Mouse (Mus musculus) embryonic stem cell, embryonic (primary cell): ENCODE results near the gene Gm20388.

Experiments
- CTCF ChIA-PET, 4 experiments: fragments of 300-600 bp in 2 of 4; fragments of 350-600 bp in 2 of 4; sonication (Branson Sonifier 250); formaldehyde crosslinking; loops; one replicate each; lab custom pipeline; 2022; ENCODE audit warnings: inconsistent platforms in 2 of 4; lab: Charles Lee
- POLR2A ChIA-PET, 4 experiments: fragments of 300-600 bp in 2 of 4; fragments of 350-600 bp in 2 of 4; sonication (Branson Sonifier 250); formaldehyde crosslinking; loops; one replicate each; lab custom pipeline; 2022; ENCODE audit warnings: antibody characterized with exemption in 4 of 4, inconsistent platforms in 1 of 4; lab: Charles Lee

Gm20388 gene

DNA sequence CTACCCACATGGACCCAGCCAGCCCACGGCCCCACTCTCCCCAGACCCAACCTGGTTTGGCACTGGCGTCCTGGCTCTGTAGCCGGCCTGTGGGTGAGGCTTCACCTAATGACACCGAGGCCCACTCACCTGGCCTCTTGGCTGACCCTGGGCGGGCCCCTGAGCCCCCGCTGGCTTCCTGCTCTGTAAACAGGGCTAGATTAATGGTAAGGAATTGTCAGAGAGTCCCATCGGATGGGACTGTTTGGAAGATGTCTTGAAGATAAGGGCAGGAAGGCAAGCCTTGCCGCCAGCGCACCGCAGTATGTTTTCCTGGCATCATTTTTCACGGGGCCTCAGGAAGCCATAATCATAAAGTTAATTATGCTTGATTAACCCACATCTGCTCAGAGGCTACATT is 297.5 kb downstream of the Gm20388 start:
- ChIA-PET POLR2A (interaction anchor here in 2 of 4 experiments (1.0 to 1.1 kb wide), 2 partner anchors 9 to 11 kb away, joined by 3 to 4 read pairs; no protein-coding TSS in a partner anchor), CTCF (interaction anchor here in 2 of 4 experiments (0.6 to 0.7 kb wide), 2 partner anchors 82 to 95 kb away, joined by 3 to 5 read pairs; no protein-coding TSS in a partner anchor)

GRCm38 (mm10) chr8:120211345-120211744 is 300.7 kb downstream of the Gm20388 start:
- ChIA-PET CTCF (interaction anchor here (0.6 to 2.5 kb wide), 16 partner anchors 11 to 1103 kb away, joined by 3 to 14 read pairs (median 4); partner anchors contain the start of gene Fam92b (in 1 of the 4)), POLR2A (interaction anchor here in 1 of 4 experiments (0.7 to 1.0 kb wide), 2 partner anchors 276 to 295 kb away, joined by 3 to 5 read pairs; no protein-coding TSS in a partner anchor)

GRCm38 (mm10) chr8:120212596-120212995 is 302.0 kb downstream of the Gm20388 start:
- POLR2A ChIA-PET: no interaction called here
- CTCF ChIA-PET: interaction anchor here in 1 of 4 experiments (1.4 to 2.5 kb wide), 2 partner anchors 34 to 103 kb away, joined by 3 to 6 read pairs; no protein-coding TSS in a partner anchor

- ChIA-PET POLR2A (no interaction called here), CTCF (no interaction called here)
Observed at GRCm38 (mm10) chr8:120213229-120213628, 302.6 kb downstream of the Gm20388 start.

- ChIA-PET POLR2A (no interaction called here), CTCF (interaction anchor here in 1 of 4 experiments (0.7 to 1.2 kb wide), 2 partner anchors 14 to 75 kb away, joined by 3 read pairs; no protein-coding TSS in a partner anchor)
Observed at GRCm38 (mm10) chr8:120213939-120214338, 303.3 kb downstream of the Gm20388 start.

GRCm38 (mm10) chr8:120215416-120216141 is 304.9 kb downstream of the Gm20388 start:
- ChIA-PET CTCF (interaction anchor here in 3 of 4 experiments (0.7 to 2.7 kb wide), 6 partner anchors 9 to 92 kb away, joined by 3 to 24 read pairs (median 4); partner anchors contain the start of gene Fam92b (in 1 of the 3)), POLR2A (interaction anchor here in 2 of 4 experiments (0.6 to 3.3 kb wide), 6 partner anchors 10 to 317 kb away, joined by 3 to 23 read pairs (median 4); partner anchors contain the start of gene Gse1 (in 1 of the 2))

GRCm38 (mm10) chr8:120216855-120217830 is 306.5 kb downstream of the Gm20388 start:
- POLR2A ChIA-PET: interaction anchor here in 3 of 4 experiments (0.7 to 3.3 kb wide), 25 partner anchors 8 to 658 kb away, joined by 3 to 23 read pairs (median 4); partner anchors contain the start of genes Gse1 (in 3 of the 3), Fam92b (in 2 of the 3), 6430548M08Rik (in 1 of the 3) and Gins2 (in 1 of the 3)
- CTCF ChIA-PET: interaction anchor here (0.6 to 2.7 kb wide), 20 partner anchors 8 to 1158 kb away, joined by 3 to 24 read pairs (median 4); partner anchors contain the start of gene Fam92b (in 2 of the 4)

GRCm38 (mm10) chr8:120222548-120222947 is 311.9 kb downstream of the Gm20388 start:
- ChIA-PET POLR2A (interaction anchor here in 1 of 4 experiments (1.1 to 1.3 kb wide), 2 partner anchors 8 to 44 kb away, joined by 3 read pairs; no protein-coding TSS in a partner anchor), CTCF (interaction anchor here in 3 of 4 experiments (0.6 to 1.2 kb wide), 6 partner anchors 11 to 318 kb away, joined by 3 to 7 read pairs (median 4); no protein-coding TSS in a partner anchor)

- POLR2A ChIA-PET: interaction anchor here in 3 of 4 experiments (0.5 to 1.4 kb wide), 8 partner anchors 8 to 240 kb away, joined by 3 to 10 read pairs (median 3); no protein-coding TSS in a partner anchor
Observed at GRCm38 (mm10) chr8:120224521-120225420, 314.1 kb downstream of the Gm20388 start.

DNA sequence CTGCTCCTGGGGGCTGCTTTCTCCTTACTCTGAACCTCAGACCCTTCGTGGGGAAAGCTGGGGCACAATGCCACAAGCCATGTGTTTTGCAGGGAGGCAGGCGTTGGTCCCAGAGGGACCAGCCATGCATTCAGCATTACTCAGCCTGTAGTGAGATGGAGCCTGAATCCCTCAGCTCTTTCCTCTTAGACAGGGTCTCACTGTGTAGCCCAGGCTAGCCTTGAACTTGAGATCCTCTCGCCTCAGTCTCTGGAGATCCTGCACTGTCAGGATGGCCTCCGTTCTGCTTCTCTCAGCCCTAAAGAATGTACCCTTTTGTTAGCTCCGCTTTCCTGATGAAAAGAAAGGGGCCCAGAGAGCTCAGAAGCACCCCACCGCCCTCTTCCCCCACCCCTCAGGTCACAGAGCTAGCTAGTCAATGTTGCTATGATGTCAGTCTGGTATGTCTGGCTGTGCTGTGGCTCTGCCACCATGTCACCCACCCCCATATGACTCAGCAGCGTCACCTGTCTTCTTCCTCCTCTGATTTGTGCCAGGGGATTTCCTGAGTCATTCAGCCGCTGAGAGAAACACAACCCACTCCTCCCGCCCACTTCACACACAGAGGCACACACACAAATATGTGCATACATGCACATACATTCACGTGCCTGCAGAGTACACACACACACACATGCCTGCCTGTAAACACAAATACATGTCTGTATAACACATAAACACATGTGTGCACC is 314.9 kb downstream of the Gm20388 start:
- ChIA-PET POLR2A (interaction anchor here in 3 of 4 experiments (0.5 to 1.3 kb wide), 6 partner anchors 9 to 240 kb away, joined by 3 to 10 read pairs (median 3); no protein-coding TSS in a partner anchor), CTCF (interaction anchor here (1.0 to 1.2 kb wide), 4 partner anchors 9 to 94 kb away, joined by 3 to 6 read pairs (median 3); no protein-coding TSS in a partner anchor)

More at GRCm38 (mm10) chr8:120224521-120225420, 314.1 kb downstream of the Gm20388 start:
- CTCF ChIA-PET: interaction anchor here (0.6 to 1.3 kb wide), 6 partner anchors 8 to 301 kb away, joined by 3 to 6 read pairs (median 4); no protein-coding TSS in a partner anchor

DNA sequence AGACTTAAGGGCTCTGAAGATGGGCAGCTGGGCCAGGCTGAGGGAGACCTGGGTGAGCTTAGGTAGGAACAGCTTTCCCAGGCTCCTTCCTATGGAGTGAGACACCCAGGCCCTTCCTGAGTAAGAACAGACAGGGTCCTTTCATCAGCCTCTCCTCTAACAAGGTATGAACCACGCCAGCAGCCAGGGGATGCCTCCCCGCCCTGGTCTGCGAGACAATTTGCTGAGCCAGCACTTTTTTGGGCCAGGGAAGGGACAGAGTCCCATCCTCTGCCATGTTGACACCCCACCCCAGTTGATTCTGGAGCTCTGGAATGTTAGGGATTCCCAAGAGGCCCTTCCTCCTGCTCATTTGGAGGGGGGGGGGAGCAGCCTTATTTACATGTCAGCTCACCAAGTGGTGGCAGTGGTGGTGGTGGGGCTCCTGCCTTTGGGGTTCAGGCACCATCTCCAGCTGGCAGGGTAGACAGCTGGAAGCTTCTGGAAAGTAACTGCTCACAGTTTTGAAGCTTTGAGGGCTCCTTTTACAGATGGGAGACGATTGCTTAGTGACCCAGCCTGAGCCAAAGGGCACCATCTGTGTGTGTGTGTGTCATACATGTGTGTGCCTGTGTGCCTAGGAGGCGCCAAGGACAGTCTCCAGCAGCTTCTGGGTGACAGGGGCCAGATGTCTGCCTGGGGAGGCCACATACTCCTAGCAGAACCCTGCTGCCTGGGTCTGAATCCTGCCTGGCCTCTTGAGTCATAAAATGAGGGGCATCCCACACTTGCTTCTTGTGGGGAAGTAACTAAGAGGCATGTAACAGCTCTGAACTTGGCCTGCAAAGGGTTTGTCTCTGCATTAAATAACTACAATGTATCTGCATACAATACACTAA is 316.3 kb downstream of the Gm20388 start:
- ChIA-PET CTCF (interaction anchor here in 2 of 4 experiments (1.0 to 1.3 kb wide), 3 partner anchors 9 to 48 kb away, joined by 3 to 4 read pairs (median 3); no protein-coding TSS in a partner anchor), POLR2A (interaction anchor here in 3 of 4 experiments (0.9 to 3.9 kb wide), 3 partner anchors 10 to 11 kb away, joined by 3 to 23 read pairs (median 3); no protein-coding TSS in a partner anchor)

DNA sequence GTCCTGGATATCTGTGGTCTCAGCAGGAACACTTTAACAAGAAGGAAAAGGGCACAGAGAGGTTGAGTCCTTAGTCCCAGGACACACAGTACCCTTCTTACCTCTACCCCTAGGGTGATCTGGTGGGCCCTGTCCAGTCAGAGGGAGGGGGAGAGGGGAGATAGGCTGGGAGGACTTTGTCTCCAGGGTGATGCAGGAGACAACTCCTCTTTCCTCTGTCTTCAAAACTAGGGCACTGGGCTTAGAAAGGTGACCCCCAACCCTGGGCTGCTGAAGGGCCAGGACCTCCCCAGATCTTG is 316.9 kb downstream of the Gm20388 start:
- POLR2A ChIA-PET: interaction anchor here in 2 of 4 experiments (2.1 to 3.9 kb wide), 2 partner anchors 10 to 11 kb away, joined by 11 to 23 read pairs; no protein-coding TSS in a partner anchor
- CTCF ChIA-PET: interaction anchor here in 3 of 4 experiments (0.6 to 1.3 kb wide), 3 partner anchors 8 to 987 kb away, joined by 3 to 4 read pairs (median 4); no protein-coding TSS in a partner anchor

DNA sequence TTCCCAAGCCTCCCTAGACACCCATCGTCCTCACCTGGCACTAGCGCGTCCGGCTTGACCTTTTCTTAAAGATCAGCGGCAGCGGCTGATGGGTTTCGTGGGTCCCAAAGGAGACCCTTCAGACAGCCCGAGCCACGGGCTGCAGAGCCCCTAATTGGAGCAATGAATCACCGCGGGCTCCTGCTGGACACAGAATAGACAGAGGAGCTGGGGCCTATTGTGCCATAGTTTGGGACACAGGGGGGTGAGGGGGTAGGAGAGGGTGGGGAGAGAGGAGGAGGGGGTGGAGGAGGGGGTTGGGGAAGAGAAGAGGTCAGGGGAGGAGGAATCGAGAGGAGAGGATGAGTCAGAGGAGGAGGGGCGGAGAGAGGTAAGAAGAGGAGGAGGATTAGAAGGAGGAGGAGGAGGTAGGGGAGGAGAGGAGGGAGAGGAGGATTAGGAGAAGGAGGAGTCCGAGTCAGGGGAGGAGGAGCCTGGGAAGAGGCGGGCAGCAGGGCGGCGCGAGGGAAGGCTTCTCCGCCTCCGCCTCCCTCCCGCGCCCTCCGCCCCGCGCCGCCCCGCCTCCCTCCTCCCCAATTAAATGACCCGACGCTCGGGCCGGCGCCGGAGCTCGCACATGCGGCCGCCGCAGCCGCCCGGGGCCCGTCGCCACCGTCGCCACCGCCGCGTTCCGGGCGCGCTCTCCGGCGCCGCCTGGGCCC is 317.4 kb downstream of the Gm20388 start, which contains the start of gene Gse1:
Gene Gse1, plus strand, starts transcription at position 566 of the 701 bp plus-strand sequence.
- POLR2A ChIA-PET: interaction anchor here in 3 of 4 experiments (0.7 to 3.9 kb wide), 6 partner anchors 11 to 361 kb away, joined by 3 to 23 read pairs (median 3); partner anchors contain the start of gene Gins2 (in 1 of the 3)
- CTCF ChIA-PET: interaction anchor here in 2 of 4 experiments (0.6 to 1.3 kb wide), 3 partner anchors 49 to 987 kb away, joined by 3 to 5 read pairs (median 4); no protein-coding TSS in a partner anchor
